33 mouse cellular contexts compared by ENCODE assay signal in the genomic region with DNA sequence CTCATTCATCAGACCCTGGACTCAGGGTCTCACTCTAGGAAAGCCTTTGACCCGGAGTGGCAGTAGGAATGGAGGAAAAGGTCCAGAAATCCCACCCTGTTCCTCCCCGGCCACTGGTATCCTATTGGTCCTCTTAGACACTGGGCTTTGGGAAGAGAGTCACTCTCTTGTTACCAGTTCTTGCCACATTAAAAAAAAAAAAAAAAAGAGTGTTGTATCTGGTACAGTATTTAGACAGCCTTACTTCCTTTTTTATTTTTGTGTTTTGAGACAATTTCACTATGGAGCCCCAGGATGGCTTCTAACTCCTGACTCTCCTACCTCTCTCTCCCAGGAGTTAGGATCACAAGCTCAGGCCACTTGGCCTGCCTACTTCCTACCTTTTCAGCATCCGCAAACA. TPM values are rescaled to one million over a fixed set of nuclear protein-coding genes. Genes with fewer than 3 reads are reported as not detected.
"Had no signal": no experiment of that assay in that cellular context is flagged by ENCODE, and none has a peak within 500 bp of the region (broad histone marks: within the 10 kb centered on the region; RNA-seq: fewer than 3 reads in every experiment).

No protein-coding gene starts in this region.

- ATAC-seq: liver, embryonic 12.5 days; liver, postnatal 0 days; lung, postnatal 0 days; midbrain, embryonic 13.5 days; midbrain, embryonic 15.5 days; midbrain, embryonic 16.5 days had no signal

- H3K4me3 ChIP-seq: limb, embryonic 10.5 days; limb, embryonic 12.5 days; limb, embryonic 13.5 days; limb, embryonic 15.5 days; liver, embryonic 12.5 days; liver, embryonic 13.5 days; liver, embryonic 15.5 days; lung, embryonic 15.5 days; megakaryocyte, embryonic 14.5 days; midbrain, embryonic 10.5 days; midbrain, embryonic 12.5 days; midbrain, embryonic 13.5 days; midbrain, embryonic 15.5 days; myocyte; neural tube, embryonic 12.5 days had no signal

- DNase-seq: left cerebral cortex, postnatal 4 days; liver; liver, embryonic 13.5 days; liver, postnatal 0 days; lung, adult 18-20 months; lung, embryonic 14.5 days; lung, postnatal 10 days; lung, postnatal 14 days; lung, postnatal 36 days; lung, postnatal 4 days; midbrain, embryonic 14.5 days had no signal

- H3K36me3 ChIP-seq: limb, embryonic 10.5 days; limb, embryonic 12.5 days; limb, embryonic 13.5 days; limb, embryonic 15.5 days; liver, embryonic 12.5 days; liver, embryonic 13.5 days; liver, embryonic 15.5 days; lung, embryonic 15.5 days; midbrain, embryonic 10.5 days; midbrain, embryonic 12.5 days; midbrain, embryonic 13.5 days; midbrain, embryonic 15.5 days; neural tube, embryonic 12.5 days had no signal

- H3K9me3 ChIP-seq: limb, embryonic 10.5 days; limb, embryonic 12.5 days; limb, embryonic 13.5 days; limb, embryonic 15.5 days; liver, embryonic 12.5 days; liver, embryonic 13.5 days; liver, embryonic 15.5 days; lung, embryonic 15.5 days; megakaryocyte, embryonic 14.5 days; midbrain, embryonic 10.5 days; midbrain, embryonic 12.5 days; midbrain, embryonic 13.5 days; midbrain, embryonic 15.5 days; neural tube, embryonic 12.5 days had no signal

- H3K4me2 ChIP-seq: limb, embryonic 12.5 days; limb, embryonic 13.5 days; limb, embryonic 15.5 days; liver, embryonic 11.5 days; liver, embryonic 12.5 days; liver, embryonic 13.5 days; liver, embryonic 15.5 days; lung, embryonic 14.5 days; lung, embryonic 15.5 days; midbrain, embryonic 11.5 days; midbrain, embryonic 12.5 days; midbrain, embryonic 13.5 days; midbrain, embryonic 15.5 days; neural tube, embryonic 12.5 days had no signal

- H3K9ac ChIP-seq: limb, embryonic 12.5 days; limb, embryonic 13.5 days; limb, embryonic 15.5 days; liver, embryonic 12.5 days; liver, embryonic 13.5 days; liver, embryonic 14.5 days; liver, embryonic 15.5 days; liver, postnatal 0 days; lung, embryonic 14.5 days; lung, embryonic 15.5 days; midbrain, embryonic 12.5 days; midbrain, embryonic 13.5 days; midbrain, embryonic 15.5 days; neural tube, embryonic 12.5 days had no signal

- H3K4me1 ChIP-seq: limb, embryonic 12.5 days; limb, embryonic 13.5 days; liver, embryonic 13.5 days; lung, embryonic 15.5 days; midbrain, embryonic 12.5 days; midbrain, embryonic 15.5 days had no signal

- H3K27me3 ChIP-seq: limb, embryonic 12.5 days; limb, embryonic 13.5 days; limb, embryonic 15.5 days; liver, embryonic 13.5 days; liver, embryonic 15.5 days; lung, embryonic 15.5 days; midbrain, embryonic 12.5 days; midbrain, embryonic 13.5 days; midbrain, embryonic 15.5 days; neural tube, embryonic 12.5 days had no signal

- H3K27ac ChIP-seq: limb, embryonic 10.5 days; limb, embryonic 12.5 days; limb, embryonic 13.5 days; limb, embryonic 15.5 days; liver, embryonic 12.5 days; liver, embryonic 13.5 days; liver, embryonic 14.5 days; liver, embryonic 15.5 days; lung, embryonic 15.5 days; macrophage; midbrain, embryonic 10.5 days; midbrain, embryonic 12.5 days; midbrain, embryonic 13.5 days; midbrain, embryonic 15.5 days; neural tube, embryonic 12.5 days had no signal

RNA-seq across cellular contexts. Expression of a gene that starts 12.2 kb away (rescaled TPM):
- total RNA-seq: megakaryocyte-erythroid progenitor cell, adult 5-6 weeks; monocyte, adult 5-6 weeks had no signal
